Mouse (Mus musculus) ES-E14 (cell line): Measurements from ENCODE around the gene Alk. TPM values are rescaled to one million over a fixed set of nuclear protein-coding genes. Genes with fewer than 3 reads are reported as not detected.

ENCODE experiments used
- DNase-seq: peaks from one replicate; pipeline ENCODE4 v3.0.0-alpha.2; 2013; ENCODE audit warnings: low read depth, low spot score
- H3K27ac ChIP-seq: 2 replicates; pipeline ENCODE4 v1.5.1; 2012; ENCODE audit warnings: low read depth, mild to moderate bottlenecking, low read length, moderate library complexity, mixed read lengths; ENCODE audit not compliant: poor library complexity, insufficient read depth, severe bottlenecking
- H3K36me3 ChIP-seq: 2 replicates; pipeline ENCODE4 v1.6.1; 2012; ENCODE audit warnings: mild to moderate bottlenecking, low read length, moderate library complexity, mixed read lengths; ENCODE audit not compliant: control insufficient read depth, poor library complexity, insufficient read depth, severe bottlenecking
- H3K4me1 ChIP-seq, 2 experiments: fragments of 150-350 bp in 1 of 2; sonication (generic) in 1 of 2; 2 replicates each; pipeline ENCODE4 v1.6.1; 2012; ENCODE audit warnings: low read length in 2 of 2, mild to moderate bottlenecking in 1 of 2, mixed read lengths in 1 of 2; ENCODE audit not compliant: control insufficient read depth in 2 of 2, insufficient read depth in 2 of 2, poor library complexity in 1 of 2
- H3K4me3 ChIP-seq, 2 experiments: fragments of 150-350 bp in 1 of 2; sonication (generic) in 1 of 2; 2 replicates each; pipeline ENCODE4 v1.5.1; 2012; ENCODE audit warnings: low read length in 2 of 2, low read depth in 1 of 2, mild to moderate bottlenecking in 1 of 2, mixed read lengths in 1 of 2; ENCODE audit not compliant: insufficient read depth in 1 of 2, poor library complexity in 1 of 2, severe bottlenecking in 1 of 2
- H3K9ac ChIP-seq: 2 replicates; pipeline ENCODE4 v1.6.1; 2012; ENCODE audit warnings: low read depth, mild to moderate bottlenecking, low read length, mixed read lengths; ENCODE audit not compliant: poor library complexity, insufficient read depth, severe bottlenecking
- H3K9me3 ChIP-seq: fragments of 150-350 bp; sonication (generic); 2 replicates; pipeline ENCODE4 v1.6.1; 2012; ENCODE audit warnings: low read depth, mild to moderate bottlenecking, low read length; ENCODE audit not compliant: control insufficient read depth, insufficient read depth
- CHD2 ChIP-seq: IDR thresholded peaks from 2 replicates; pipeline ENCODE4 v1.6.1; 2014; ENCODE audit warnings: mild to moderate bottlenecking, low read depth, low read length, inconsistent platforms
- HCFC1 ChIP-seq: IDR thresholded peaks from 2 replicates; pipeline ENCODE4 v1.6.1; 2012; ENCODE audit warnings: low read length, inconsistent platforms, borderline replicate concordance; ENCODE audit not compliant: insufficient read depth
- MAFK ChIP-seq: IDR thresholded peaks from 2 replicates; pipeline ENCODE4 v1.6.1; 2014; ENCODE audit warnings: mild to moderate bottlenecking, low read depth, low read length, inconsistent platforms; ENCODE audit not compliant: insufficient read depth
- ZC3H11A ChIP-seq: IDR thresholded peaks from 2 replicates; pipeline ENCODE4 v1.6.1; 2012; ENCODE audit warnings: low read depth, mild to moderate bottlenecking, inconsistent platforms, low read length, borderline replicate concordance
- ZNF384 ChIP-seq: IDR thresholded peaks from 2 replicates; pipeline ENCODE4 v1.6.1; 2012; ENCODE audit warnings: low read depth, low read length, inconsistent platforms
- in situ Hi-C, 2 experiments: fragments of 600-800 bp; cut with MboI; formaldehyde crosslinking; loops; one replicate each; pipeline ENCODE4 v1.15.1; 2025; ENCODE audit warnings: low sequenced_read_pairs in 2 of 2, inconsistent platforms in 1 of 2; ENCODE audit not compliant: unreplicated experiment in 2 of 2
- total RNA-seq: library from RNA; depleted of rRNA; stranded (reverse); fragments of 300-350 nt; gene quantifications from 2 replicates; pipeline ENCODE4 v1.2.3, GENCODE M21; 2012

Gene Alk
- total RNA-seq, 1 experiment: 0.58 TPM

DNA sequence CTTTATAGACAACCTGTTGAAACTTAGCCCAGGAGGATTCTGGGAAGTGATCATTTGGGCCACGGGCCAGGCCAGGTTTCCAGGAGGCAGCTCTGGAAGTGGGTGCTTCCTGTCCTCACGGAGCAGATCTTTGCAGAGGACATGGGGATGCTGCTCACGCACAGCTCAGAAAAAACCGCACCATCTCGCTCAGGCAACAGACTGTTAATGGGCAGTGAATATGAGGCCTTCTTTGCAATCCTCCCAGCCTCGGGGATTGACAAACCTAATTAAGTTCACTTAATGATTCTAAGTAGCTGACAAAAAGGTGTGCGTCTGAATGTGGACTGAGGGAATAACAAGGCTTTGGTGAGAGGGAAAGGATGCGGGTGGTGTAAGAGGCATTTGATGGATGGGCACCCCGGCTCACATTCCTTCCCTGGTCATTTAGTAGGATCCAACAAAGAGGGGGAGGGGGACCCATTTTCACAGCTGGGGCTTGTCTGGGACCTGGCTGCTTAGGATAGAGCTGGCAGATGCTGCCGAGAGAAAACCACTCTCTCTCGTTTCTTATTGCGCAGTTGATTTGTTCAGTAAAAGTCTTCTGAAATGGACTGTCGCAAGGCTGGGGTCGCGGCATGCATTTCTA, 650.1 kb downstream of the Alk start:
- Histone ChIP-seq H3K4me1 (no peaks in the 10 kb centered on the region), H3K36me3 (no peaks in the 10 kb centered on the region), H3K9ac (no peak overlapping the region), H3K4me3 (no peak overlapping the region), H3K9me3 (no peaks in the 10 kb centered on the region), H3K27ac (no peak overlapping the region)
- no peak for DNase-seq
- in situ Hi-C loops: no loop called here
- TF ChIP-seq MAFK: no peak
- TF ChIP-seq CHD2: no peak
- TF ChIP-seq ZNF384: no peak
- no peak for TF ChIP-seq ZC3H11A
- no peak for TF ChIP-seq HCFC1

DNA sequence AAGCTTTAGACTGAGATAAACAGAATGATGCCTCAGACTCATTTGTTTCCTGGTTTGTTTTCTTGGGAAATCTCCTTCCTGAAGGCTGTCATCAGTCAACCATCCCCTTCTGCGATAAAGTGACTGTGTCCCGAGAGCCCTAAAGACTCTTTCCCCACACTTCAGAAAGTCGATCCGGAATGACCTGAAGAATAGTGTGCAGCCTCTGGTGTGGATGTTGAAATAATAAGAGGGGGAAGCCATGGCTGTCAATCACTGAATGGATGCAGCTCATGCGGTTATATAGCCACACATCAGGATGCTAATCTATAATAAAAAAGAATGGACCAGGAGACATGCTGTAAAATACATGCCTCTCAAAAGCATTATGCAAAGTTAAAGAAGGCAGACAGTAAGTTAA, 653.5 kb downstream of the Alk start:
- in situ Hi-C loops: no loop called here

DNA sequence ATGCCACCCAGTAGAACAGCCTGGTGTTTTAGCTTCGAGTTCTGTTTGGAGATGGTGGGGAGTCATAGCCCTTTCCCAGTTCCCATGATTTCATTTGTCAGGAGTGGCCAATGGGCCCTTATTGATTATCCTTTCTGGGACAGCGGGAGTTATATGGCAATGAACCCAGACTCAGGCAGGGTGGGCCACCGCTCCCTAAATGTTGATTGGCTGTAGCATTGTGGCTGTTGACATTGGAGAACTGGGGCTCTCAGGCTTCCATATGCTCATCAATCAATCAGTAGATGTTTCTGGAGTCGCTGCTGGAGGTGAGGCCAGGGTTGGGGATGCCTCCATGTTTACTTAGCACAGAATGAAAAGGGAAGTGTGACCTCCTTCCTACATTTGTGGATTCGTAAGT, 655.7 kb downstream of the Alk start:
- Histone ChIP-seq H3K36me3 (no peaks in the 10 kb centered on the region), H3K4me3 (no peak overlapping the region), H3K27ac (no peak overlapping the region), H3K9me3 (no peaks in the 10 kb centered on the region), H3K9ac (no peak overlapping the region), H3K4me1 (no peaks in the 10 kb centered on the region)
- TF ChIP-seq ZC3H11A: no peak
- no peak for TF ChIP-seq CHD2
- in situ Hi-C loops: no loop called here
- DNase-seq: no peak

More for the DNA sequence above, 653.5 kb downstream of the Alk start:
- Histone ChIP-seq H3K9me3 (no peaks in the 10 kb centered on the region), H3K27ac (no peak overlapping the region), H3K9ac (no peak overlapping the region), H3K36me3 (no peaks in the 10 kb centered on the region), H3K4me3 (no peak overlapping the region), H3K4me1 (no peaks in the 10 kb centered on the region)
- TF ChIP-seq MAFK: no peak
- no peak for TF ChIP-seq HCFC1
- TF ChIP-seq ZC3H11A: no peak
- TF ChIP-seq ZNF384: no peak
- TF ChIP-seq CHD2: no peak
- DNase-seq: no peak

DNA sequence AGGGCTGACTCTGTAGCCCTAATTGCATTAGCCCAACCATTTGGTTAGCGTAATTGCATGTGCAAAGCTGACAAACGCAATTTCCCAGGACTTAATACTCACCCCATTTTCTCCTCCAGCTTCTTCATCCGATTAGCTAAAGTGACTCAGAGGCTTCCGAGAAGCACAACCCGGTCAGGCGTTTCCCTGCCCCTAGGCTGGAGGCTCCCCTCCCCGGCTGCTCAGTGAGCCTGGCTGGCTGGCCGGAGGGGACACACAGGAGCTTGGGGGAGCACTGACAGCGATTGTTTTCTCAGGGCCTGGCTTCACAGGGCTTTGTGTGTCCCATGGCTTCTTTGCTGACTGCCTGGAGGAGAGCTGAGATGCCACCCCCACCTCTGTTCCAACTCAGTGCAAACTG, 657.0 kb downstream of the Alk start:
- in situ Hi-C loops: no loop called here
- no peak overlapping the region for H3K27ac ChIP-seq
- no peak for DNase-seq

DNA sequence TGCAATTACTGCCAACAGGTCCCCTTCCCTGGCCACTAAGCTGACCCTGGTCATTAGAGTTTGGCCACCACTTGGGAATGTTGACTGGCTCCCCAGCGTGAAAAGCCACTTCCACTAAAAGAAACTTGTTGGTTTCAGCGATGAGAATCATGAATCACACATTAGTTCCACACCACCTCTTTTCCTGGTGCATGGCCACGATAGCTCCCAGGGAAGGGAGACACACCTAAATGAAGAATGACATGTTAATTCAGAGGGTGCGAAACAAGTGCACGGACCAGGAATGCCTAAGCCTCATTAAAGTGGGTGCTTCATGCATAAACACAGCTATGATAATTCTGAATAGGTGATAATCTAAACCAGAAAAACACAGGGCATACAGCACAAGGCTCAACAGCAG, 660.4 kb downstream of the Alk start:
- Histone ChIP-seq H3K9ac (no peak overlapping the region), H3K9me3 (no peaks in the 10 kb centered on the region), H3K27ac (no peak overlapping the region), H3K4me1 (no peaks in the 10 kb centered on the region), H3K36me3 (no peaks in the 10 kb centered on the region), H3K4me3 (no peak overlapping the region)
- TF ChIP-seq ZNF384 (no peak), ZC3H11A (no peak), MAFK (no peak), HCFC1 (no peak), CHD2 (no peak)
- in situ Hi-C loops: no loop called here
- DNase-seq: no peak

More for the DNA sequence above, 657.0 kb downstream of the Alk start:
- Histone ChIP-seq H3K4me3 (no peak overlapping the region), H3K4me1 (no peaks in the 10 kb centered on the region), H3K9ac (no peak overlapping the region), H3K36me3 (no peaks in the 10 kb centered on the region), H3K9me3 (no peaks in the 10 kb centered on the region)
- TF ChIP-seq CHD2 (no peak), HCFC1 (no peak), ZNF384 (no peak), MAFK (no peak), ZC3H11A (no peak)
